Mouse (Mus musculus): ENCODE results near the gene Por. TPM values are rescaled to one million over a fixed set of nuclear protein-coding genes. Genes with fewer than 3 reads are reported as not detected.

The Por gene
- total RNA-seq, 2 experiments from 2014 or later: 69.8 to 76.4 TPM

DNA sequence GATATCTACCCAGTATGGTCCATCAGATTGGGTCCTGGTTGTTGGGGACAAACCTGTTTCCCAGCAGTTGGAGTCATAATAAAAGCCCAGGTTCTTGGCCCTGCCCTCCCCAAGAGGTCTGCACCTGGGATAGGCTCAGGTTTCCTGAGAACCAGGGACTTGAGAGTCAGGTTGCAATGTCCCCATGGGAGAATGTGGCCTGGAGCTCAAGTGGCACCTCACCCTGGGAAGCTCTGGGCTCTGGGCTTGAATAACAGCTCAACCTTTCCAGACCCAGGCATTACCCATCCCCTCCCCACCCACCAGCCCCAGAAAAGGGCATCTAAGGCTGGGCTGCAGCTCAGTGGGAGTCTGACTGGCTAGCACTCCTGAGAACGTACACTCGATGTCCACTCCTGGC lies 16.6 kb upstream of the Por start:
- no peak for DNase-seq
- intact Hi-C loops (cut with DNase I): no loop called here

DNA sequence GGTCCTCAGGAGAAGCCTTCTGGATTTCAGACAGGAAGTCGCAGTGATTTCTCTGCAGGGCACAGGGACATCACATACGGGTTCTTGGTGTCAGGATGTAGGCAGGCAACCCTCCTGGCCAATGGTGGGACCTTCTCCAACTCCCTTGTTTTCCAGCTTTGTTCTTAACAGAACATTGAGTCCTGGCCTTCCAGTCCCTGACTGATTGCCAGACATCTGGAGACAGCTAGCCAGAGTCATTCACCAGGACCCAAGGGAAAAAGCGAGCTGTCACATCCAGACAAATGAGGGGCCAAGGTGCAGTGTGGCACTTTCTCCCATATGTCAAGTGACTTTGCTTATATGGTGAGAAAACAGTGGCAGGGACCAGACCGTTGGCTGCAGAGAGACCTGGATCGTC lies 13.8 kb upstream of the Por start:
- DNase-seq: no peak
- intact Hi-C loops (cut with DNase I): no loop called here

DNA sequence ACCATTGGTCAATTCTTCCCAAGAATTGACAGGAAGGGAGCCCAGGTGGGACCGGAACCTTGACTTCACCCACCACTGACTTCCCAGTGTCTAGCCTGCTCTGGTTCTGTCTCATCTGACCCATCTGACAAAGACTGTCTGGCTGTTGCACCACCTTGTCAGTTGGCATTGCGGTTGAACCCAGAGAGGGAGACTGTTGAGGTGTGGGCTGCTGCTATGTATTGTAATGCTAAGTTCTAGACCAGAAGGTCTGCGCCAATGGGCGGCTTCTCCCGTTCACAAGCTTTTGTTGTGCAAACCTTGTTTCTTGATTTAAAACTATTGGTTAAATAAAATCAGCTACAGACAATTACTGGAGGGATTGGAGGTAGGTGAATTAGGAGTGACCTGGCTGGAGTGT lies 12.7 kb upstream of the Por start:
- intact Hi-C loops (cut with DNase I): no loop called here
- no peak for DNase-seq

DNA sequence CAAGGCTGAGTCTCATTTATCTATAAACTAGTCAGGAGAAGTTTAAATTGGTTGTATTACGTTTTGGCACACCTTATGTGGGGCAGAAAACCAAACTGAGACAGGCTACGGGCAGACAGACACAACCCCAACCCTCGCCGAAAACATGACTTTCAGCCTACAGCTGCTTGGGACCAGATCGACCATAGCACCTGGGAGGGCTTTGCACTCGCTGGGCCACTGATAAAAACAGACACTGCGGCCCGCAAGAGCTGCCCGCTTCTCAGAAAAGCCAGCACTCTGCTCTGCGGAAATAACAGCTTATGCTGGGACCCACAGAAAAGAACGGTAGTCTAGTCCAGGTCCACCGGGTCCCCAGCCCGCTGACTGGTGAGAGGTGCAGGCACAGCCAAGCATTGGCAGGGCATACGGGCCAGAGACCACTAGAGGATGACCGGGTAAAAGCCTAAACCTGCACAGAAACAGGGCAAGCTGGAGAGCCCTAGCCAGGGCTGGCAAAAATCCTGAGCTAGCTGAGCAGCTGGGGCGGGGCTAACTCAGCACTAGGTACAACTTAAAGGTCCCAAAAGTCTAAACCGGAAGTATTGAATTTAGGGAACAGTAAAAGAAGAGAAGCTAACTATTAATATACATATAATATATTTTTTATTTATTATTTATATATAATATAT lies 12.0 kb upstream of the Por start:
- intact Hi-C loops (cut with DNase I): no loop called here
- no peak for DNase-seq

DNA sequence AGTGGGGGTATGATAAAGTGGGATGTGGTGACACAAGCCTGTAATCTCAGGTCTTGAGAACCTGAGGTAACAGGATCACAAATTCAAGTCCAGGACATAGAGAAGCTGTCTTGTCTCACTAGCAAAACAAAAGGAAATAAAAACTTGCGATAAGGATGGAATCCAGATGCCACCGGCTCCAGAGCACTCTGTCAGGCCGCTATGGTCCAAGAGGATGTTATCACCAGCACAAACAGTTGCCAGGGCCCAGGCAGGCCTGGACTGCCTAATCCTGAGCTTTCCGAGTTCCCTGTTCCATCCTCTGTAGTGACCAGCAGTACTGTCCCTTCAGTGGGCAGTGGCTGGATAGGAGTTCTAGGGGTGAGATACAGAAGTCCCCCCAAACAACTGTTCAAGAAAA lies 9.9 kb upstream of the Por start:
- intact Hi-C loops (cut with DNase I): no loop called here
- DNase-seq: no peak

DNA sequence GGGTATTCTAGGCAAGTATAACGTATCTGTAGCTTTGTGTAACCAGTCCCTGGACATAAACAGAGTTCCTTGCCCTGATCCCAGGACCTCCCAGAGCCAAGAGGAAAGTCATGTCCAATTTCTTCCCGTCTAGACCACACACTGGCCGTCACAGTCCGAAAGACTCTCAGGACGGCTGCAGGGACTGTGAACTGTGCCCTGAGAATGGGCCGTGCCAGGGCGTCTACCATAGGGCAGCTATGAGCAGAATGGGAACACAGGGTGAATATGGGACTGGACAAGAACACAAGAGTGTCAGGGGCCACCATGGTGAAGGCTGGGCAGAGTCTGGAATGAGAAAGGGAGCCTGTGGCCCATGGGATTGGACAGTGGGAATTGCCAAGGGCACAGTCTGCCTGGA lies 9.3 kb upstream of the Por start:
- no peak for DNase-seq
- intact Hi-C loops (cut with DNase I): no loop called here

DNA sequence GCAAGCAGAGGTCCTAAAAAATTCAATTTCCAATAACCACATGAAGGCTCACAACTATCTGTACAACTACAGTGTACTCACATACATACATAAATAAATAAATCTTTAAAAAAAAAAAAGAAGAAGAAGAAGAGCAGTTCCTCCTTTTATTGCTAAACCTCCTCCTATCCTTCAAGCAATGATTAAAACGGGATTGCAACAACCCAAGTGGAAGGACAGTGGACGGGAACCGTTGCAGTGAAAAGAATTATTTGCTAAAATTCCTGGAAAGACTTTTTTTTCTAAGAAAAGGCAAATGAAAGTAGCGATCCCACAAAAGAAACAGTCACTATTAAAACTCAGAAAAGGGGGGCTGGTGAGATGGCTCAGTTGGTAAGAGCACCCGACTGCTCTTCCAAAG lies 2.9 kb upstream of the Por start:
- intact Hi-C loops (cut with DNase I): no loop called here
- DNase-seq: no peak

DNA sequence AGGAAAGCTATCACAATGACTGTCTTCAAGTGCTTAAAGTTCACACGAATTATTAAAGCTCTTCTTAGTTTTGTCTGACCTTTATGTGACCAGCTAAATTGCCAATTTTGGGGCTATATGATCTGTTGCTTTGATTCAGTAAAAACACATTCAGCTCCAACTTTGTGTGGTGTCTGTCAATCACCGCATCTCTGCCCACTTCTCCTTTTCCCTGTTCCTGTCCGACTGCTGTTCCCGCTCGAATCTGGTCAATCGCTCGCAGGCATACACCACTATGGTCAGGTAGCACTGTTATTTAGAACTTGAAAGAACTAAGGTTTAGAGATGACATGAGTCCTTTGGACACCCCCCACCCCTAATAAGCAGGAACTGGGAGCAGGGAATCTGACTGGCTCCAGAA lies 1.8 kb upstream of the Por start:
- no peak for DNase-seq
- intact Hi-C loops (cut with DNase I): no loop called here

DNA sequence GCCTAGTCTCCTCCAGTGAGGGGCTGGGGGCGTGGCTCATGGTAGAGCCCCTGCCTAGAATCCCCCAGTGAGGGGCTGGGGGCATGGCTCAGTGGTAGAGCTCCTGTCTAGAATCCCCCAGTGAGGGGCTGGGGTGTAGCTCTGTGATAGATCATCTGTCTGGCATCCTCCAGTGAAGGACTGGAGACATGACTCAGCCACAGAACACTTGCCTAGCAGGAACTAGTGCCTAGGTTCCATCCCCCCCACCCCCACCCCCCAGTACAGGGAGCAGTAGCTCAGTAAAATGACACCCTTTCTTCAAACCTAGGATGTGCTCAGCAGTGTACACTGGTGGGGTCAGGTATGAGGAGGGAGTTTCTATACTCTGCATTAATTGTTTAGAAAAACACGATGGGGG lies 1.0 kb downstream of the Por start:
- intact Hi-C loops (cut with DNase I): no loop called here
- no peak for DNase-seq

DNA sequence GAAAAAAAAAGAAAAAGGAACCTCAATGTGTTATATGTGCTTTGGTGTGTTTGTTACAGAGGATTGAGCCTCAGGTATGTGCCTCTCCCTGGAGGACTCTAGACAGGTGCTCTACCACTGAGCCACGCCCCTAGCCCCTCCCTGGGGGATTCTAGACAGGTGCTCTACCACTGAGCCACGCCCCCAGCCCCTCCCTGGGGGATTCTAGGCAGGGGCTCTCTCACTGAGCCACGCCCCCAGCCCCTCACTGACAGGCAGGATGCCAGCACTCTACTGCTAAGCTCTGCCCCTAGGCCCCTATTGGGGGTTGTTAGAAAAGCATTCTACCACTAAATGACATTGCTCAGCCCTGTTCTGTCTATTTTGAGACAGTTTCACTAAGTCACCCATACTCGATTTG lies 2.7 kb downstream of the Por start:
- intact Hi-C loops (cut with DNase I): no loop called here
- DNase-seq: no peak

DNA sequence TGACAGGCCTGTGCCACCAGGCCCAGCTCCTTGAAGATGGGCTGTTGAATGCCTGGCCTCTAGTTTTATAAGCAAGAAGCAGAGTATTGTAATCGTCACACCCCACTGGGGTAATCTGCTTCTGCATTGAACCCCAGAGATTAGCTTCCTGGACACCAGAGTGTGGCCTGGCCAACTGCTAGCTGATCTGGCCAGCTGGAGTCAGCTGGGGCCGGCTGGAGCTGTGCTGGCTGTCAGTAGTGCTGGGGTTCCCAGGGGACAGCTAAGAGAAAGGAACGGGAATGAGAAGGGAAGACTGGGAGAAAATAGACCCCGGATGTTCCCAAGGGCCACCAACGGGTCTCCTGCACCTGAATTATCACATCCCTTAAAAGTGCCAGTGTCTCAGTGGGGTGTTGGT lies 3.1 kb downstream of the Por start:
- peak; percentile 65 to 67 for DNase-seq
- intact Hi-C loops (cut with DNase I): no loop called here

DNA sequence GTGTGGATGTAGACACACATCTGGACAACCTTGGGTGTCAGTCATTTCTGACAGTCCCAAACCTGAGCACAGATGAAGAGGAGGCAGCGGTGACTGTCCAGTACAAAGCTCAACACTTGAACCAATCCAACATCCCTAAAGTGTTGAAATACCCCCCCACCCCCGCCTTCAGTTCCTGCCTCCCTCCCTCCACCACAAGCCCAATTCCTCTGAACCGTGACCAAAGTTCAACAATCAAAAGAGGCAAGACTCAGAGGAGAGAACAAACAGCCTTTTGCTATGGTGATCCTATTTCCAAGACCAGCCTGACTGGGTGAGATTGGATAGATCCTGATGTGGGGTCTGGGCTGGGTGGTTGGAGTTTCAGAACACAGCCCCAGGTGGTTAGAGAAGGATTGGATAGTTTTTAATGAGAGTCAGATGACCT lies 4.5 kb downstream of the Por start:
- peak in 1 of 2 experiments; percentile 45 for DNase-seq
- intact Hi-C loops (cut with DNase I): no loop called here

DNA sequence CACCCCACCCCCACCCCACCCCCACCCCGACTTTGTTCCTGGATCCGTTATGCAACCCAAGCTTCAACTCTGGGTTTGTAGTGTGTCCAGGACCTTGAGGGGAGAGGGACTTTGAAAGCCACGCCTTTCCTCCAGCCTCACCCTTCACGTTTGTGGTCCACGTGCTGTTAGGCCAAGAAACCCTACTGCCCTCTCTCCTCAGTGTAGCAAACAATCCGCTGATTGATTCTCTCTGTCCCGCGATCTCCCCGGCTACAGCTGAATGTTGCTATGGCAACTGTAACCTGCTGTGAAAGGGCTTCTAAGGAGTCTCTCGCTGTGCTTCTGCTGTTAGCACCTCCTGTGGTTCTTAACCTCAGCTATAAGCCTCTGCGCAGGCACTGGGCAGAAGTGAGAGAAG lies 5.0 kb downstream of the Por start:
- intact Hi-C loops (cut with DNase I): no loop called here
- peak; percentile 59 to 61 for DNase-seq

DNA sequence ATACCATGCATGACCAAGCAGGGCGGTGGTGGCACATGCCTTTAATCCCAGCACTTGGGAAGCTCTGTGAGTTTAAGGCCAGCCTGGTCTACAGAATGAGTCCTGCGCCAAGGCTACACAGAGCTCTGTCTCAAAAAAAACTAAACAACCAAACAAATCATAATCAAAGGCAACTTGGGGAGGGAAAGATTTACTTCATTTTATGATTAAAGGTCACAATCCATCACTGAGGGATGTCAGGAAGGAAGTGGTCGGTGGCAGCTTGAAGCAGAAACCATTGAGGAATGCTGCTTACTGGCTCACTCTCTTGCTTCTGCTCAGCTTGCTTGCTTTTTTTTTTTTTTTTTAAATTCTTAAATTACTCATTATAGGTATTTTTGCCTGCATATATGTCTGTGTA lies 6.9 kb downstream of the Por start:
- DNase-seq: no peak
- intact Hi-C loops (cut with DNase I): no loop called here

DNA sequence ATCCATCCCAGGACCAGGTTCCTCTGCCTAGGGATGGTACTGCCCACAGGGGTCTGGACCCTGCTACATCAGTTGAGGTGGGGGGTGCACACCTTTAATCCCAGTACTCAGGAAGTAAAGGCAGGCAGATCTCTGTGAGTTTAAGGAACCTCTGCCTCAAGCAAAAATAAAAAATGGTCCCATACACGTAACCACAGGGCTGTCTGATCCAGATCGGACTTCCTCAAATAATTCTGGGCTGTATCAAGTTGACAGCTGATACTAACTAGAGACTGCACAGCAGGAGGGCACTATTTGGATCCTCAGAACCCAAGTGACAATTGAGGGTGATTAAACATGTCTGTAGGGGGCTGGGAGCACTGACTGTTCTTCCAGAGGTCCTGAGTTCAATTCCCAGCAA lies 7.4 kb downstream of the Por start:
- intact Hi-C loops (cut with DNase I): no loop called here
- DNase-seq: no peak

DNA sequence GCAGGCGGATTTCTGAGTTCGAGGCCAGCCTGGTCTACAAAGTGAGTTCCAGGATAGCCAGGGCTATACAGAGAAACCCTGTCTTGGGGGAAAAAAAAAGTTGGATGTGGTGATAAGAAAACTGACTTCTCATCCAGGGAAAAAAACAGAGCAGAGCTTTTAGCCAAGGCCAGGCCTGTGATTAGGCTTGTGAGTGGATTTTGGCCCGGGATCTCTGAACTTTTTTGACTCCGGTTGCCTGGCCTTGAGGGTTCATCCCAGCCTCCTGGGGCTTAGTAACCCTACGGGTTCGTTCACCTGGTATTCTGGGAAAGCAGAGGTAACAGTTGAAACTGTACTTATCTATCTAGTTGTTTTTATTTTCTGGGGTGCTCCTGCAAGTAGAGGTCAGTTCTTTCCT lies 8.6 kb downstream of the Por start:
- no peak for DNase-seq
- intact Hi-C loops (cut with DNase I): no loop called here

DNA sequence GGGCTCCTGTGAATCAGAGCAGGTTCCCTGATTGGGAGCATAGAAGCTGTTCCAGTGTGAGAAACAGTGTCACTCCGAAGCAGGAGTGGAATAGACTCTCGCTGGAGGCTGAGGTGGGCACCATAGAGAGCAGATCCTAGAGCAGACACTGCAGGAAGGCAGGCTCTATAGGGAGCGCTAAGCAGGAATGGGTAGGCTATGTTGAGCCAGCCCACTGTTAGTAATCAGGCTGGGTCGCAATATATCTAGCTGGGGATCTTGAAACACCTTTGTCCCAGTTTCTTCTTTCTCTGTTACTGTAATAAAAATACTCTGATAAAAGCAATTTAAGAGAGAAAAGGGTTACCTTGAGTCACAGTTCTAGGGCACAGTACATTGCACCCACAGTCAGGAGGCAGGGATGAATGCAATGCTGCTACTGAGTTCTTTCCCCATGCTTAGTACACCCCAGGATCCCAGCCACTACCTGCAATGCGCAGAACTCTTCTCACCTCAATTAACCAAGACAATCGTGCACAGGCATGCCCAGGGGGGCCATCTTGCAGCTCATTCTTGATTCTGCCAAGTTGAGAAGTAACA lies 11.2 kb downstream of the Por start:
- no peak for DNase-seq
- intact Hi-C loops (cut with DNase I): no loop called here

DNA sequence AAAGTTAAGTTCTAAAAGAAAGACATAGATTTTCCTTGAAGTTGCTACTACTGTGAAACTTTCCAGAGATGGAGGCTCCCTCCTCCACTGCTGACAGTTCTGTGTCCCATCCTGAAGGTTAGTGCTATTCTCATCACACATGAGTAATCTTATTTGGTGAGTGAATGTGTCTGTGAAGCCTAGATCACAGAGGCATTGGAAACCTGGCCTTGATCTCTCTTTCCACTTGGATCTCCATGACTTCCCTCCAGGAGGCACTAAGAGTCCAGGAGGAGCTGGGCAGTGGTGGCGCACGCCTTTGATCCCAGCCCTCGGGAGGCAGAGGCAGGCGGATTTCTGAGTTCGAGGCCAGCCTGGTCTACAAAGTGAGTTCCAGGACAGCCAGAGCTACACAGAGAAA lies 12.2 kb downstream of the Por start:
- intact Hi-C loops (cut with DNase I): no loop called here
- DNase-seq: no peak

DNA sequence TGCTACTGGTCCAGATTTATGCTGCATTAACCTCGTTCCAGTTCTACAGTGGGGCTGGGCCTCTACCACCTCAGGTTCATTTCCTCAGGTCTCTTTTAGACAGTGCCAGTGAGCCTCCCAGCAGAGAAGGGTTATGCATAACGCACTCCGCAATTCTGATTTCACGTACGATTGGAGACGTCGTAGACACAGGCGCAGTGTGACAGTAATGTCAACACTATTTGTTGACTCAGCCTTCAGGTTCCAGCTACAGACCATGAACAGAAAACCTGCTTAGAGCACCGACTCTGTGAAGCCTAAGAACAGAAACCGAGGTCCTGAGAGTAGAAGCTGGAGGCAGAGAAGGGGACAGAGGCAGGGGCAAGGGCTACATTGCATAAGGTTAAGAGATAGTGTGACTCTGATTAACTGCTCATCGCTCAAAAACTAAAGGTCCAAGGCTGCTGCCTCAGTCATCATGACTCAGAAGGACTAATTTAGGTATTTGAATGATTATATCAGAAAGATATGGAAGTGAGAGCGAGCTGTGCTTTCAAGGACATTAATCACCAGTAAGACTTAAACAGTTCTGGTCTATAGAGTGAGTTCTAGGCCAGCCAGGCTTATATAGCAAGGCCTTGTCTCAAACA lies 13.2 kb downstream of the Por start:
- intact Hi-C loops (cut with DNase I): no loop called here
- DNase-seq: no peak

DNA sequence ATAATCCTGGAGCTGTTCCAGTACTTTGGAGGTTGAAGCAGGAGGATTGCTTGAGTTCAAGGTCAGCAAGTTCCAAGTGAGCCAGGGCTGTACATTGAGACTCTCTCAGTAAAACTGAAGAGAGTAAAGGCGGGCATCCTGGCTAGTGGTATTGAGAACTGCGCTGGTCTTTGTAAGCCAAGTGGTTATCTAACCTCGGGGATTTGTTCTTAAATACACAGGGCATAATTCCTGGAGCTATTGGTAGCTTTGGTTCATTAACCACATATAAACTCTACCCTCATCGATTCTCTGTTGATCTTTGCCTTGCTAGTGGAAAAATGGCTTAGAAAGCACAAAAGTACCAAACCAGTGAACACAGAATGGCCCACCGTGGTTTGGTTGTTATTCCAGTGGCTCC lies 20.6 kb downstream of the Por start:
- no peak for DNase-seq
- intact Hi-C loops (cut with DNase I): no loop called here

DNA sequence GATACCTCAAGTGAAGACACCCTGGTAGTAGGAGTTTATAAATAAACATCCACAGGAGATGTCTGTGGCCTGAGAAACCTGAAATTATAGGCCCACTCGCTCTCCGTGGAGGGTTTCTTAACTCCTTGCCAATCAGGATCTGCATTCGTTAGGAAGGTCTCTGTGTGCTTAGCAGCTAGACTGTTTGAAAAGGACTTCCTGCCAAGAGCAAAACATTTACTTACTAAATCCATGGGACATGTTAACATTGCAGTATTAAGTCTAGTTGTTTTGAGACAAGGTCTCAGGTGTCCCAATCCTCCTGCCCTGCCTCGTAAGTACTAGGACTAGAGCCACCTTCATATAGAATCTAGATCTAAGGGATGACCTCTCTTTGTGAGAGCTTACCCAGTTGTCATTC lies 21.4 kb downstream of the Por start:
- no peak for DNase-seq
- intact Hi-C loops (cut with DNase I): no loop called here

DNA sequence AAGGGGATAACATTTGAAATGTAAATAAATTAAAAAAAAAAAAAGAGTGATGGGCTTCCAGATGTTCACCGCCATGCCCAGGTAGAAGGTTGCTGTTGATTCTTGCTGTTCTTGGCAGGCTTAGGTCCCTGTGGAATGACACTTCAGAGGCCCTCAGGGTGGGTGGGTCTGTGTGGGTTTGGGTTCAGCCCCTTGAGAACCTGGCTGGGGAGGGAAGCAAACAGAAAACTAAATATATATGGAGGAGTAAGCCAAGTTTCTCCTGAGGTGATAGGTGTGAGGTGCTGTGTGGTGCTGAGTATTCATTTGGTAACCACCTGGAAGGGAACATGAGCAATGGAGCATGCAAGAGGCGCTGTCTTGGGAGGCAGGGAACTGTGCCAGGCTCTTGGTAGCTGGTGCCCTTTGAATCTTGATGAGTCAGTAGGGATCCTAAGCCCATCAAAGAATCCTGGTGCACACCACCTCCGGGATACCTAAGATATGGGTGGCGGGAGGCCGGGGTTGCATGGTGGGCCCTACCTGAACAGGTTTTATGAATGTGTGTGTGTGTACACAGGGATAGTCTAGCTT lies 23.5 kb downstream of the Por start:
- no peak for DNase-seq
- intact Hi-C loops (cut with DNase I): no loop called here

Measured in heart, postnatal 36 days (tissue).